Mouse (Mus musculus) activated CD4-positive, CD25-positive, alpha-beta regulatory T cell, adult 4 months (primary cell): ENCODE measurements around the gene Hspa8. TPM values are rescaled to one million over a fixed set of nuclear protein-coding genes. Genes with fewer than 3 reads are reported as not detected.
"Not testable (repeated sequence)": the region's sequence is repeated elsewhere in the genome, so short reads cannot be mapped to it uniquely, and the experiment has no call there.

Experiments
- ATAC-seq: one replicate; pipeline ENCODE4 v1.8.0; 2017
- polyA plus RNA-seq, 2 experiments: library from polyadenylated mRNA; unstranded; fragments of 100-300 nt; shearing (Covaris generic); gene quantifications; one replicate each; pipeline ENCODE4 v1.2.1; 2017

The Hspa8 gene
- polyA plus RNA-seq, 2 experiments from 2014 or later = 3,239 to 3,330 TPM

- no peak for ATAC-seq
Measured at GRCm38 (mm10) chr9:40784374-40784967, 16.3 kb upstream of the Hspa8 start.

GRCm38 (mm10) chr9:40785452-40785851, 15.3 kb upstream of the Hspa8 start:
- no peak for ATAC-seq

GRCm38 (mm10) chr9:40786820-40787219, 14.0 kb upstream of the Hspa8 start:
- not testable (repeated sequence) for ATAC-seq

GRCm38 (mm10) chr9:40791864-40792633, 8.7 kb upstream of the Hspa8 start:
- ATAC-seq = no peak

GRCm38 (mm10) chr9:40793581-40793980, 7.2 kb upstream of the Hspa8 start:
- ATAC-seq = no peak

- no peak for ATAC-seq
Measured at GRCm38 (mm10) chr9:40794251-40794650, 6.5 kb upstream of the Hspa8 start.

- no peak for ATAC-seq
Measured at GRCm38 (mm10) chr9:40794926-40795325, 5.9 kb upstream of the Hspa8 start.

GRCm38 (mm10) chr9:40795562-40795961, 5.2 kb upstream of the Hspa8 start:
- ATAC-seq = no peak

- no peak for ATAC-seq
Measured at GRCm38 (mm10) chr9:40796054-40796453, 4.7 kb upstream of the Hspa8 start.

GRCm38 (mm10) chr9:40798247-40798960, 2.4 kb upstream of the Hspa8 start:
- no peak for ATAC-seq

GRCm38 (mm10) chr9:40799112-40799511, 1.7 kb upstream of the Hspa8 start:
- ATAC-seq = no peak

GRCm38 (mm10) chr9:40799837-40800501, 815 bp upstream of the Hspa8 start:
- no peak for ATAC-seq

GRCm38 (mm10) chr9:40801614-40802532, 1.1 kb downstream of the Hspa8 start:
- not testable (repeated sequence) for ATAC-seq

- ATAC-seq = not testable (repeated sequence)
Measured at GRCm38 (mm10) chr9:40802533-40802875, 1.7 kb downstream of the Hspa8 start.

- ATAC-seq = not testable (repeated sequence)
Measured at GRCm38 (mm10) chr9:40804576-40804975, 3.8 kb downstream of the Hspa8 start.

- ATAC-seq = no peak
Measured at GRCm38 (mm10) chr9:40805263-40805662, 4.5 kb downstream of the Hspa8 start.

GRCm38 (mm10) chr9:40806440-40807288, 5.9 kb downstream of the Hspa8 start:
- no peak for ATAC-seq

GRCm38 (mm10) chr9:40807289-40807920, 6.6 kb downstream of the Hspa8 start:
- ATAC-seq = no peak

- no peak for ATAC-seq
Measured at GRCm38 (mm10) chr9:40808061-40808906, 7.5 kb downstream of the Hspa8 start.

GRCm38 (mm10) chr9:40808907-40809280, 8.1 kb downstream of the Hspa8 start:
- ATAC-seq = no peak
